Mouse (Mus musculus) cerebellum, adult 11-12 months (tissue): ENCODE measurements at regions not wholly inside any gene's neighbourhood (a gene's known extent, or its start where the extent isn't known, plus 50 kb on each side); places are given as distances from the start of the nearest gene placed in this dataset.

Experiments used
- DNase-seq: peaks from one replicate; pipeline ENCODE4 v3.0.0; 2022

- DNase-seq = no peak
Observed at GRCm38 (mm10) chr11:112519076-112519475, 262.9 kb upstream of the Sox9 start.

- DNase-seq = no peak
Observed at GRCm38 (mm10) chr11:112524983-112525382, 257.0 kb upstream of the Sox9 start.

DNA sequence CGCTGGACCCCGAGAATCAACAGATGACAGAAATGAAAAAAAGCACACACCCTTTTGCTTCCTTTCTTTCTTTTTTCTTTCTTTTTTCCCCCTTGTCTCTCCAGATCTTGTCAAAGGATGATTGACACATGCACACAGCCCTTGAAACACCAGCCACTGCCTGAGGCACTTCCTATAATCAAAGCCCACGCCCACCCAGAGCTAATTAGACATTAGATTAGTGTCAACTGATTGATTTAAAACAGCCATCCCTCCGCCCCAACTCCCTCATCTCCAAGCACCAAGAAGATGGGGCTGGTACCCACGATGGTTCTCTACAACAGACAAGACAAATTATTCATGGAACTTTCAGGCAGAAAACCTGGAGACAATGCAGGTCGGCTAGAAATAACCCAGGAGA lies 239.5 kb upstream of the Sox9 start:
- no peak for DNase-seq

- DNase-seq = no peak
Observed at GRCm38 (mm10) chr11:112543473-112543872, 238.6 kb upstream of the Sox9 start.

- no peak for DNase-seq
Observed at GRCm38 (mm10) chr11:112545231-112546010, 236.6 kb upstream of the Sox9 start.

- DNase-seq = no peak
Observed at GRCm38 (mm10) chr11:112546162-112546561, 235.9 kb upstream of the Sox9 start.

- no peak for DNase-seq
Observed at GRCm38 (mm10) chr11:112552838-112553237, 229.2 kb upstream of the Sox9 start.

GRCm38 (mm10) chr11:112563027-112563426 lies 219.0 kb upstream of the Sox9 start:
- no peak for DNase-seq

DNA sequence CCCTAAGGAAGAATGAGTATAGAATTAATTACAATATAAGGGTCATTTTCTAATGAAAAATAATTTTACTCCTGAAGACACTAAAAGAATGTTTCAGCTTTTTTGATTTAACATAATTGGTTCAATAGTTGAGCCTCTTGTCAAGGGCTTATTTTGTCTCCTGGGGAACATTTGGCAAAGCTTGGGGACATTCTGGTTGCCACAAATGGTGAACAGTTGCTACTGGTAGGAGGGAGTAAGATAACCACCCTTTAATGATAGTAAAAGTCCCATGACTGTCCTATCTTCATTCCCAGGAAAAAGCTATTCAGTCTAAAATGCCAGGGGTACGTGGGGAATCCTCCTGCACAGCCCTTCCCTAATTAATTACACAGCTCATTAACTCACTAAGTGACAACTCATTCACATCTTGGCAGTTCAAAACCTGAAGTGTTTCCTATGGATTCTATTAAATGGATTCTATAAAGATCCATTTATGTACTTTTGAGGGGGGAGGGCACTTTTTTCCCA lies 217.3 kb upstream of the Sox9 start:
- DNase-seq = no peak

GRCm38 (mm10) chr11:112566071-112566470 lies 216.0 kb upstream of the Sox9 start:
- no peak for DNase-seq

DNA sequence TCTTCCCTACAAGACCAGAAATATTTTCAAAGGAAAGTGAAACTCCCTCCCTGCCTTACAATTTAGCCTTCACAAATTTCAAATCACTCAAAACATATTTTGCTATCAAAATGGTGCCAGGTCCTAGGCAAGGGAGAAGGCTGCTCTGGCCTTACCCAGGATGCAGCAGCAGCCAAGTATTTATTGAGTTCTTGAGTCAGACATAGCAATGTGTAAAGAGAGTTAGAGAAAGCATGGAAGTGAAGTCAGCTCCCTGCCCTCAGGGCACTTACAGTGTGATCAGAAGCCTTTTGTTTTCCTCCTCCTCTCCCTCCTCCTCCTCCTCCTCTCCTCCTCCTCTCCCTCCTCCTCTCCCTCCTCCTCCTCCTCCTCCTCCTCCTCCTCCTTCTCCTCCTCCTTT lies 194.6 kb upstream of the Sox9 start:
- no peak for DNase-seq

- DNase-seq = no peak
Observed at GRCm38 (mm10) chr11:112588088-112588487, 193.9 kb upstream of the Sox9 start.

- no peak for DNase-seq
Observed at GRCm38 (mm10) chr11:112590214-112590613, 191.8 kb upstream of the Sox9 start.

DNA sequence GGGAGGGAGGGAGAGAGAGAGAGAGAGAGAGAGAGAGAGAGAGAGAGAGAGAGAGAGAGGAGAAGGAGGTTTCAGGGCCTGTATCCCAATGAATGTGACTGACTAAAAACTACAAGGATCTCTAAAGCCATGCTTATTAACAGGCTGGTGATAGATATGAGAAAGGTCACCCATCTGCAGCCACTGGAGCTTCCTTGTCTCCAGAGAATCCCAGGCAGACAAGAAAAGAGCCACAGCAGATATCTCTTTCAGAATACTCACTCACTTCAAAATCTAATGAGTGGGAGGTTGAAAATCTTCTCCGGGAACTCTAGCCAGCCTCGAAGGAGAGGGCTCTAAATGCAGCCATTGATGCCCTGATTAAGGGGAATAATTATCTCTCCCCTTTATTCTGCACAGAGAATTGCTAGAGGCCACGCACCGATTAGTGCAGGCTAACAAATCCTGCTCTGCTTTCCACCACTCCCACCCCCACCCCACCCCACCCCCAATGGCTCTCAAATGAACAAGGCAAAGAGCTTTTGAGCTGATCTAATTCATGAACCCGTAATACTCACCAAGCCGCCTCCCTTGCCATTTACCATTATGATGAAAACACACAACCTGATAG lies 189.5 kb upstream of the Sox9 start:
- DNase-seq = no peak

DNA sequence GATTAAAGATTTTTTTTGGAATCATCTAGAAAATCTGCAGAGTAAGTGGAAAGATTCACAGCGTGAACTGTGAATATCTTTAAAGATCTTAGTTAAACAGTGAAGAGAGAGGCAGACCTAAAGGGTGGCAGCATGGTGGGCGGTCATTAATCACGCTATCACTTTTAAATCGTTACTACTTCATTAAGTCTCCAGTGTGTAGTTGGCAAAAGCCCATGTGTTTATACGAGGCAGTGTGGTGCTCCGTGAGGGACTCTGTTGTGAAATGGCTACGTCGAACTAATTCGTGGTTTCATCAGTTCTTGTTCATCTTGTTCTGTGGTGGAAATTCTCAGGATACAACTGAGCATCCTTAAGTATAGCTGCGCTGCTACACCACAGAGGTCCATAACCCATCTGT lies 188.2 kb upstream of the Sox9 start:
- no peak for DNase-seq

GRCm38 (mm10) chr11:112607359-112607758 lies 174.7 kb upstream of the Sox9 start:
- no peak for DNase-seq

GRCm38 (mm10) chr11:112609277-112609676 lies 172.7 kb upstream of the Sox9 start:
- no peak for DNase-seq

DNA sequence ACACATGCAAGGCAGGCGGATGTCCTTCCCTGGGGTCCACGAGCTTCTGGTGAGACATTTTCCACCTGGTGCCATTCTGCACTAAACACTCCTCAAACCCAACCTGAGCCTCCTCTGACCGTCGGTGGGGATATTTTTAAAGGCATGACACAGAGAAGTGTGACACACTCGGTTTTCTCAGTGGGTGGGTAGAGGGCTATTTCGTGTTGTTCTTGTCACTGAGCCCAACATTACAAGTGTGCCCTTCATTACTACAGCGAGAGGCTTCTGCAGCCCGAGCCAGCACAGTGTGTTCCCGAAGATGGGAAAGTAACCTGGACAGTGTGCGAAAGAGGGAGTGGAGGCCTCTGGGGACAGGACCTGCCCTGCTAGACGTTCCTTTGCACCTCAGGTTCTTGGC lies 171.0 kb upstream of the Sox9 start:
- no peak for DNase-seq

GRCm38 (mm10) chr11:112615629-112616028 lies 166.4 kb upstream of the Sox9 start:
- DNase-seq = no peak

- DNase-seq = no peak
Observed at GRCm38 (mm10) chr11:112616942-112617341, 165.1 kb upstream of the Sox9 start.

GRCm38 (mm10) chr11:112620916-112621315 lies 161.1 kb upstream of the Sox9 start:
- DNase-seq = no peak

- no peak for DNase-seq
Observed at GRCm38 (mm10) chr11:112621385-112622120, 160.5 kb upstream of the Sox9 start.

DNA sequence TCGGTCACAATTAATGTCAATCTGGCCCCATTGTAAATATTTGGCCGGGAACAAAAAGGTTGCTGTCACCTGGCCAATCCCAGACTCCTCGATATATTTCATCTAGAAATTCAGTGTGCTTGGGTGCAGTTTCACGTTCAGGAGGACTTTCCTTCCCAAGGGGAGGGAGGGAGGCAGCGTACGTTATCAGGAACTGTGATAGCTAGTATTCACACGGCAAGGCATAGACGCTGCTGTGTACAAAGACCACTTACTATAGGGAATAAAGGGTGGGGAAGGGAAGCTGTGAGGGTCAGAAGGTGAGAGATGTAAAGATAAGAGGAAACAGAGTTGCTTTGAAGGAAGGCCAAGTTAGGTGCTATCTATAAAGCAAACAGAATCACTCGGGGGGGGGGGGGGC lies 132.7 kb upstream of the Sox9 start:
- no peak for DNase-seq
